Mouse (Mus musculus): ENCODE results near the gene Asnsd1. TPM values are rescaled to one million over a fixed set of nuclear protein-coding genes. Genes with fewer than 3 reads are reported as not detected.
"Not testable (repeated sequence)": the region's sequence is repeated elsewhere in the genome, so short reads cannot be mapped to it uniquely, and the experiment has no call there.

The Asnsd1 gene
- 66.6 and 72.1 TPM in 2 replicates for polyA plus RNA-seq (2014; fragmentation: Nextera tagmentation; extraction: Ambion mirVana)

DNA sequence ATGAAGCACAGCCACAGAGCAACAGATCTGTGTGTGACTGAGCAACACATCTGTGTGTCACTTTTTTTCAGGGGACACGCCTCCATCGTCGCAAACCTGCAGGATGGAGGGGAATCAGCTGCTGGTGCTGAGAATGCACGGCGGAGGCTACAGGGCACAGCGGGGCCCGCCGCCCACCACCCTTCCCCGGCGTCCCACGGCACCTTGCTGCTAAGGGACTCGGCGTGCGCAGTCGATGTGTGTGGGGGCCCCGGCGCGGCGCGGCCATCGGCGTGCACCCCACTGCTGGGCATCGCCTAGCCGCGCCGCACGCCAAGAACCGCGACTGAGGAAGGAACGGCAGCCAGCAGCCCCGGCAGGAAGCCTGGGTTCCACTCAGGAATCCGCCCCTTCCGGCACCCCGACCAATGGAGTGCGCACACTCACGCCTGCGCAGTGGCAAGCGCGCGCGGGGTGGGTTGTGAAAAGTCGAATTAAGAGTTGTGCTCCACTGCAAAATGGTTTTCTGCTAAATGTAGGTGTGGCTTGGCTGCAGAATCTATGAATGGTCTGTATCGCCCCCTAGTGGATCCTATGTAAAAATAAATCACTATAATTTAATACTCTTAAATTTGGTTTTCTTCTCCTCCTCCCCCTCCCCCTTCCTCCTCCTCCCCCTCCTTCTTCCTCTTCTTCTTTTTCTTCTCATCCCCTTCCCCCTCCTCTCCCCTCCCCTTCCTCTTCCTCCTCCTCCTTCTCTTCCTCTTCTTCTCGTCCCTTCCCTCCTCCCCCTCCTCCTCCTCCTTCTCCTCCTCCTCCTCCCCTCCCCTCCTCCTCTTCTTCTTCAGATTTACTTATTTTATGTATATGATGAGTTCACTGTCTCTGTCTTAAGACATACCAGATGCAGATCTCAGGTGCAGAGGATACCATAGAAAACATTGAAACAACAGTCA lies at the start of gene Asnsd1, which contains the start of the genes Asdurf and Gm28551:
Gene Asnsd1 (minus strand): TSS at position 426 of the 935 bp plus-strand sequence.
Gene Asdurf (minus strand): TSS at position 293 of the 935 bp plus-strand sequence.
Gene Gm28551 (minus strand): TSS at position 341 of the 935 bp plus-strand sequence.
- peak; percentile 100 for ATAC-seq
- Histone ChIP-seq H3K4me2 (ENCODE audit: low read length) (peak within 1 kb of the TSS; percentile 52), H3K4me1 (ENCODE audit: control insufficient read depth, insufficient read depth, low read length) (peaks cover 5% of the 10 kb centered on the region), H3K4me3 (ENCODE audit: low read depth, low read length) (peak within 1 kb of the TSS; percentile 71), H3K9ac (ENCODE audit: low read length) (peak within 1 kb of the TSS; percentile 92), H3K27ac (ENCODE audit: low read depth, low read length) (peak within 1 kb of the TSS; percentile 87), H3K36me3 (ENCODE audit: control insufficient read depth, insufficient read depth, low read length) (peaks cover 14% of the 10 kb centered on the region), H3K27me3 (replicated peaks; ENCODE audit: control insufficient read depth, insufficient read depth, low read length) (no peaks in the 10 kb centered on the region), H3K9me3 (replicated peaks; ENCODE audit: control insufficient read depth, low read length) (no peaks in the 10 kb centered on the region; the same call in 1 of the 2 replicates)
- WGBS = under 1% methylated on average over 44 of the region's 44 CpGs
- DNase-seq (ENCODE audit: low spot score) = peak; percentile 98

DNA sequence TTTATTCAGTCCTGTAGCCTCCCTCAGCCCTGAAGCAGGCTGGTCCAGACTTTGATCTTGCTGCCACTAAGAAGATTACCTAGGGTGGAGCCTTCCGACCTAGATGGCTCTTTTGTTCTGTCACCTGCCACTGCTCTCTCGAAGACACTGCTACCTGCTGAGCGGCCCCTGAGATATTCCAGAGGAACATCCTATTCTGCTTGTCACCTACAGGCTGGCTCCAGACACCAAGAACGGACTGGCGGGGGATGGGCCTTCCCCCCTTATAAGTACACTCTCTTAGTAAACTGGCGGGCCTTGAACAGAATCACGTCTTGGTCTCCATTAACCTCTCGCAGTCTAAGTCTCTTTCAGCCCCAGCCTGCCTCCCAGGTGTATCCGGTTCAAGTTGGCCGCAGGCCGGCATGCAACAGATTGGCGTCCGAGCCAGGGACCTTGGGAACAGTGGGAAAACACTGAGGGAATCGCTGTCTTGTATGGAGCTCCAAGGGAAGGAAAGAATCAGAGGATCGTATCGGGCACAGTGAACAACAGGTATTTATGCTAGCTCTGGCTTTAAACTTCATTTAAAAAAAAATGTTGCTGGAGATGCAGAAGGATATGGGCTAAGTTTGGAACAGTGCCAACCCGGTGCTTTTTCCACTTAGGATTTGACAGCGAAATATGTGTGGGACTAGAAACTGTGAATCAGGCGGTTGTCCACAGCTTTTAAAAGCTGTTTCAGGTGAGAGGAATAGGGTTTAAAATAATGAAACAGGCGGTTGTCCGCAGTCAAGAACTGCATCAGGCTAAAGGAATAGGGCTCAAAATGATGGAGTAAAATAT lies 41.6 kb upstream of the Asnsd1 start:
- not testable (repeated sequence) for H3K9me3 ChIP-seq (replicated peaks; ENCODE audit: control insufficient read depth, low read length); H3K4me3 ChIP-seq (ENCODE audit: low read depth, low read length); H3K27me3 ChIP-seq (replicated peaks; ENCODE audit: control insufficient read depth, insufficient read depth, low read length); ATAC-seq; H3K4me1 ChIP-seq (ENCODE audit: control insufficient read depth, insufficient read depth, low read length); H3K27ac ChIP-seq (ENCODE audit: low read depth, low read length); DNase-seq (ENCODE audit: low spot score); H3K9ac ChIP-seq (ENCODE audit: low read length); H3K36me3 ChIP-seq (ENCODE audit: control insufficient read depth, insufficient read depth, low read length)
- 0 out of 2 replicates have a peak overlapping the region, but pooled peaks have one; percentile 12 for H3K4me2 ChIP-seq (ENCODE audit: low read length)
- 32% methylated on average over 21 of the region's 21 CpGs for WGBS

DNA sequence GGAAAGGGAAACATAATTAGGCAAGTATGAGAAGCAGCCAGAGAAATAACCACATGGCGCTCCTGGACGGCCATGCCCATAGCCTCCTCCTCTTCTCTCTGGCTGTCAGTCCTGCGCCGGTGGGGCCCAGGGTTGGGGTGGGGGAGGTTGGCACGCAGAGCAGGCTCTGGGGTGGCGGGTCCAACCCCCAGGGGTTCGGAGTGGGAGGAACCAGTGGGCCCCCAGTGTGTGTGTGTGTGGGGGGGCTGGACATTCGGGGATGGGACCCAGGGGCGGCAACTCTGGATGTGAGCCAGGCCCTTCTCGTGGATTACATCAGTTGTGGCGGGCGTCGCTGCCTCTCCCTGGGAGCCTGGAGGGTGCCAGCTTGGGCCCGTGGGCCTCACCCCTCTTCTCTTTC lies 36.2 kb upstream of the Asnsd1 start:
- ATAC-seq = no peak
- H3K4me2 ChIP-seq (ENCODE audit: low read length) = no peak overlapping the region
- 82% methylated on average over 13 of the region's 14 CpGs for WGBS
- no peak overlapping the region for H3K4me3 ChIP-seq (ENCODE audit: low read depth, low read length)
- no peaks in the 10 kb centered on the region for H3K27me3 ChIP-seq (replicated peaks; ENCODE audit: control insufficient read depth, insufficient read depth, low read length)
- H3K36me3 ChIP-seq (ENCODE audit: control insufficient read depth, insufficient read depth, low read length) = no peaks in the 10 kb centered on the region
- no peaks in the 10 kb centered on the region for H3K9me3 ChIP-seq (replicated peaks; ENCODE audit: control insufficient read depth, low read length)
- no peak overlapping the region for H3K9ac ChIP-seq (ENCODE audit: low read length)
- H3K27ac ChIP-seq (ENCODE audit: low read depth, low read length) = no peak overlapping the region
- no peaks in the 10 kb centered on the region for H3K4me1 ChIP-seq (ENCODE audit: control insufficient read depth, insufficient read depth, low read length)
- DNase-seq (ENCODE audit: low spot score) = no peak

DNA sequence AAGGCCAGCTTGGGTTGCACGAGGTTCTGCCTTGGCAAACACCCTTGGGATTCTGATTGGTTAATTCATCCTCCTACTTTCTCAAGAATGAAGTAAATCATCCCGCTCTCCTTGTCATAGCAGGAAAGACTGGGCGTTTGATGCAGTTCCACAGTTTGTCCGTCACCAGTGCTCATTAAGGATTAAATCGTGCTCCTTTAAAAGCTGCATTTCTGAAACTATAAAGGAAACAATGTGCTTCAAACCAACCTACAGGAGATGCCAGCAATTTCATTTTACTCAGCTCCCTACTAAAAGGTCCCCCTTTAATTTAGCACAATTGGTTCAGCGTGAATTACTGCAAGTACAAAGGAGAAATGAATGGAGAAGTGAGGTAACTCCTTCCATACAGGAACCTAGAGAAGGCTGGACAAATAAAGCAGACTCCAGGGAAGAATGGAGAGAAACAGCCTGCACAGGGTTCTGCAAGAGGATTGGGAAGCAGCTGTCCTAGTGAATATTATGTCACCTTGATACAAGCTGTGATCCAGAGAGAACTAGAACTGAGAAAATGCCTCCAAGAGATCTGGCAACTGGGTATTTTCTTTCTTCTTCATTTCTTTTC lies 31.6 kb upstream of the Asnsd1 start:
- H3K4me2 ChIP-seq (ENCODE audit: low read length) = no peak overlapping the region
- H3K36me3 ChIP-seq (ENCODE audit: control insufficient read depth, insufficient read depth, low read length) = no peaks in the 10 kb centered on the region
- H3K27ac ChIP-seq (ENCODE audit: low read depth, low read length) = no peak overlapping the region
- WGBS = 10% methylated on average over 6 of the region's 6 CpGs
- H3K4me3 ChIP-seq (ENCODE audit: low read depth, low read length) = no peak overlapping the region
- DNase-seq (ENCODE audit: low spot score) (peak; percentile 55), ATAC-seq (peak; percentile 82)
- H3K27me3 ChIP-seq (replicated peaks; ENCODE audit: control insufficient read depth, insufficient read depth, low read length) = no peaks in the 10 kb centered on the region
- no peak overlapping the region for H3K9ac ChIP-seq (ENCODE audit: low read length)
- no peaks in the 10 kb centered on the region for H3K9me3 ChIP-seq (replicated peaks; ENCODE audit: control insufficient read depth, low read length)
- H3K4me1 ChIP-seq (ENCODE audit: control insufficient read depth, insufficient read depth, low read length) = no peaks in the 10 kb centered on the region

DNA sequence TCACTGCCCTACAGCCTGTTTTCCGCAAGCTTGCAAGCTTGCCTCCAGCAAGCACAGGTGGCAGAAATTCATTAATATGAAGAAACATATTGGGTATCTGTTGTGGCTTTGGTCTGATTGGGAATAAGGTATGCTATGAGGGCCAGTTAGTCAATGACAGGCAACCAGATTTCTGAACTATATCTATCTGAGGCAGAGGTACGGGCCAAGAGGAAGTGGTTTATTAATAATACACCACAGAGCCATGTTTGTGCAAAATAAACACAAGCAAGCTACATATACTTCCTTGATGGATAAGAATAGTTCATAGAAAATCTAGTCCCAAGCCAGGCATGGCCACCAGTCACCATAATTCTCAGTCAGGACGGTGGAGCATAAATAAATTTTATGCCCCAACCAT lies 25.2 kb upstream of the Asnsd1 start:
- Histone ChIP-seq H3K4me1 (ENCODE audit: control insufficient read depth, insufficient read depth, low read length) (peaks cover 3% of the 10 kb centered on the region; the same call in 1 of the 2 replicates), H3K4me3 (ENCODE audit: low read depth, low read length) (no peak overlapping the region), H3K27ac (ENCODE audit: low read depth, low read length) (no peak overlapping the region), H3K36me3 (ENCODE audit: control insufficient read depth, insufficient read depth, low read length) (no peaks in the 10 kb centered on the region), H3K27me3 (replicated peaks; ENCODE audit: control insufficient read depth, insufficient read depth, low read length) (no peaks in the 10 kb centered on the region), H3K4me2 (ENCODE audit: low read length) (no peak overlapping the region), H3K9me3 (replicated peaks; ENCODE audit: control insufficient read depth, low read length) (no peaks in the 10 kb centered on the region), H3K9ac (ENCODE audit: low read length) (no peak overlapping the region)
- no peak for ATAC-seq
- WGBS = 57% methylated on average over 3 of the region's 3 CpGs
- no peak for DNase-seq (ENCODE audit: low spot score)

DNA sequence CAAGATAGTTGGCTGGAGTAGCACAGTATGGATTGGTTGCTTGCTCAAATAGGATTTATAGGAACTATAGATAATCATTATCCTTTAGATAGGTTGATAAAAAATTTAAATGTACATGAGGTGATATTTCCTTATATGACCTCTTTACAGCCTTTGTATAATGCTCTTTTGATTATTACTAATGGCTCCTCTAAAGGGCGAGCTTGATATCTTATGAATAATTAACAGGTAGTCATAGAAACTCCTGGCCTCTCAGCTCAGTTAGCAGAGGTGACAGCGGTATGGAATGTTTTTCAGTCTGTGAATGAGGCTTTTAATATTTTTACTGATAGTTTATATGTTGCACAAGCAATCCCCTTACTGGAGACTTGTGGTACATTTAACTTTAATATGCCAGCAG lies 23.4 kb upstream of the Asnsd1 start:
- DNase-seq (ENCODE audit: low spot score); H3K4me1 ChIP-seq (ENCODE audit: control insufficient read depth, insufficient read depth, low read length); H3K9me3 ChIP-seq (replicated peaks; ENCODE audit: control insufficient read depth, low read length); H3K36me3 ChIP-seq (ENCODE audit: control insufficient read depth, insufficient read depth, low read length); H3K27me3 ChIP-seq (replicated peaks; ENCODE audit: control insufficient read depth, insufficient read depth, low read length); H3K4me3 ChIP-seq (ENCODE audit: low read depth, low read length); ATAC-seq; H3K9ac ChIP-seq (ENCODE audit: low read length); H3K27ac ChIP-seq (ENCODE audit: low read depth, low read length); H3K4me2 ChIP-seq (ENCODE audit: low read length): not testable (repeated sequence)
- 87% methylated on average over 2 of the region's 2 CpGs for WGBS

- ATAC-seq = no peak
- no peak overlapping the region for H3K27ac ChIP-seq (ENCODE audit: low read depth, low read length)
Observed at GRCm38 (mm10) chr1:53358988-53359387, 6.4 kb upstream of the Asnsd1 start.

GRCm38 (mm10) chr1:53341071-53341470 lies 11.5 kb downstream of the Asnsd1 start:
- no peak overlapping the region for H3K4me2 ChIP-seq (ENCODE audit: low read length)
- 100% methylated on average over 2 of the region's 2 CpGs for WGBS
- H3K27ac ChIP-seq (ENCODE audit: low read depth, low read length) = no peak overlapping the region
- ATAC-seq (no peak), DNase-seq (ENCODE audit: low spot score) (no peak)
- no peak overlapping the region for H3K4me3 ChIP-seq (ENCODE audit: low read depth, low read length)
- peaks cover 37% of the 10 kb centered on the region for H3K36me3 ChIP-seq (ENCODE audit: control insufficient read depth, insufficient read depth, low read length)
- H3K9me3 ChIP-seq (replicated peaks; ENCODE audit: control insufficient read depth, low read length) = 0 out of 2 replicates have a peak, but pooled peaks cover 3% of the 10 kb centered on the region
- no peaks in the 10 kb centered on the region for H3K4me1 ChIP-seq (ENCODE audit: control insufficient read depth, insufficient read depth, low read length)
- H3K27me3 ChIP-seq (replicated peaks; ENCODE audit: control insufficient read depth, insufficient read depth, low read length) = no peaks in the 10 kb centered on the region
- no peak overlapping the region for H3K9ac ChIP-seq (ENCODE audit: low read length)

More at GRCm38 (mm10) chr1:53358988-53359387, 6.4 kb upstream of the Asnsd1 start:
- Histone ChIP-seq H3K4me2 (ENCODE audit: low read length) (no peak overlapping the region), H3K36me3 (ENCODE audit: control insufficient read depth, insufficient read depth, low read length) (no peaks in the 10 kb centered on the region), H3K9me3 (replicated peaks; ENCODE audit: control insufficient read depth, low read length) (no peaks in the 10 kb centered on the region; the same call in 1 of the 2 replicates), H3K27me3 (replicated peaks; ENCODE audit: control insufficient read depth, insufficient read depth, low read length) (no peaks in the 10 kb centered on the region), H3K4me1 (ENCODE audit: control insufficient read depth, insufficient read depth, low read length) (no peaks in the 10 kb centered on the region), H3K4me3 (ENCODE audit: low read depth, low read length) (no peak overlapping the region), H3K9ac (ENCODE audit: low read length) (no peak overlapping the region)
- DNase-seq (ENCODE audit: low spot score) = no peak

All from forebrain, embryonic 14.5 days (tissue).